Mouse (Mus musculus): Measurements from ENCODE around the gene Nr5a1.

GRCm38 (mm10) chr2:38695770-38696169 lies 18.6 kb downstream of the Nr5a1 start:
- TF ChIP-seq CTCF (IDR thresholded peaks at IDR 0.05; ENCODE audit: low read depth) (no peak), EP300 (IDR thresholded peaks at IDR 0.05; ENCODE audit: low read depth) (no peak)
